Mouse (Mus musculus) urinary bladder, postnatal 14 days (tissue): ENCODE results near the gene Slc23a3.

Experiments used
- DNase-seq: peaks from one replicate; pipeline ENCODE4 v3.0.0; 2021; ENCODE audit warnings: low spot score

The Slc23a3 gene

DNA sequence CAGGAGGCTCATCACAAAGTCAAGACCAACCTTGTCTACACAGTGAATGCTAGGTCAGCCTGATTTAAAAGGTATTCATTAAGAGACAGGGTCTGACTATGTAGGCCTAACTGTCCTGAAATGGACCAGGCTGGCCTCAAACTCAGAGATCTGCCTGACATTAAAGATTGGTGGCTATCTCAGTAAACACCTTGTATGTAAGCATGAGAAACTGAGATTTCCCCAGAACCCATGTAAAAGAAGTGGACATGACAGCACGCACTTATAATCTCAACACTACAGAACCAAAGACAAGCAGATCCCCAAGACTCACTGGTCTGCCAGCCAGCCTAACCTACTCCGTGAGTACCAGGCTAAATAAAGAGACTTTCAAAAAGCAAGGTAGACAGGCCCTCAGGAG, 4.8 kb upstream of the Slc23a3 start:
- no peak for DNase-seq

DNA sequence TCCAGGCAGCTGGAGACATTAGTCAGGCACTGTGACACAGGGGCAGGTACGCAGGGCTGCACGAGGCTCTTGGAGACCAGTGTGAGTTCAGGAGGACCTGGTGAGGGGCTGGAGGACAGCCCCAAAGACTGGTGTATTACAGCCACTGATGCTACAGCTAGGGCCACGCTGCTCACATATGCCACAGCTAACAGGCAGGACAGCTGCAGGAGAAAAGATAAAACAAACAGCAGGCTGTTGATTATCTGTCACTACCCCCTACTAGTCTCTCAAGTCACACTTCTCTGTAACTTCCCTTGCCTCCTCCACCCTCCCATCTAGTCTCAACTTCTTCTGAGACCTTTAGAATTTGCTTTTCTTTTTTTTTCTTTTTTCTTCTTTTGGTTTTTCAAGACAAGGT, 3.0 kb upstream of the Slc23a3 start:
- no peak for DNase-seq

DNA sequence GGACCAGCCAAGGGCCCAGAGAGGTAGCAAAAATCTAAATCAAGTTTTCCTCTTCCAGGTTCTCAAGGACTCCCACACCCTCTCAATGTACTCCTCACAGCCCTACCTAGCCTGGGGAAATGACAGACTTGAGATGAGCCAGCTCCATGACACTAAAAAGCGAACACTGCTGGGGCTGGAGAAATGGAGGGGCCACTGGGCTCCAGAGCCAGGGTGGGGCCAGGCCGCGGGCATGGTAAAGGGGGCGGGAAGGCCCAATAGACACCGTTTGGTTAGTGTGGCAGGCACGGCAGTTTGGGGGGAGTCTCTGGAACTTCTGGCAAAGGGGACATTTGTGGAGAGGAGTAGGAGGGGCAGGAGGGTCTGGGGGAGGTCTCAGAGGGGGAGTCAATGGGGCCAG, 2.6 kb upstream of the Slc23a3 start:
- DNase-seq, result no peak

DNA sequence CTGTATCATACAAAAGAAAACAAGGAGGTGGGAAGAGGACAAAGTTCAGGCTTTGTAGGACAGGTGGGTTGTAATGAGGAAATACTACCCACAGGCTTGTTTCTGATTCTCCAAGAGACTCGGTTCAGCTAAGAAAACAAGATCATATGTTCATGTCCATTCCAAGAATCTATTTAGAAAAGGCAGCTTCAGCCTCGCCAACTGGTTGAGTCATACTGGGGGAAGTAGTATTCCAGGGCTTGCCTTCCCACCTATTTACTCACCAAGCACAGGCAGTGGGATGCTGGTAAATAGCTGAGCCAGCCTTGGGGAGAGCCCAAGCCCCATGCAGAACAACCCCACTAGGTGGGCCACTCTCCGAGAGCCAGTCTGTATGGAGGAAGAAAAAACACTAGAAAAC, 5.0 kb downstream of the Slc23a3 start:
- no peak for DNase-seq

DNA sequence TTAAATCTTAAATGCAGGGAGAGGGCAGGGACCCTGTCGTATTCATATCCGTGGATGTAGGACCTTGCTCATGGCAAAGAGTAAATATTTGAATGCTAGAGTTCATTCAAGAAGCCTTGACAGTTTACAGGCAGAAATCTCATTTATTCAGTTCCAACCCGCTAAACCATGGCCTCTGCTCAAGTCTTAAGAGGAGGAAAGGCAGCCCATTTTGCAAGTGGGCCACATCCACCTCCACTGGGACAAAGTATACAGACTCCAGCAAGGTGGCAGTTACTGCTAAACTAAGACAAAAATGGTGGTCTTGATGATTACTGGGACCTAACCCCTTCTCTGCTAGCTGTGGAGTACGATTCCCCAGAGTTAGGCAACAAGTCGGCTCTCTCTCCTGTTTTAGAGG, 8.3 kb downstream of the Slc23a3 start:
- no peak for DNase-seq

DNA sequence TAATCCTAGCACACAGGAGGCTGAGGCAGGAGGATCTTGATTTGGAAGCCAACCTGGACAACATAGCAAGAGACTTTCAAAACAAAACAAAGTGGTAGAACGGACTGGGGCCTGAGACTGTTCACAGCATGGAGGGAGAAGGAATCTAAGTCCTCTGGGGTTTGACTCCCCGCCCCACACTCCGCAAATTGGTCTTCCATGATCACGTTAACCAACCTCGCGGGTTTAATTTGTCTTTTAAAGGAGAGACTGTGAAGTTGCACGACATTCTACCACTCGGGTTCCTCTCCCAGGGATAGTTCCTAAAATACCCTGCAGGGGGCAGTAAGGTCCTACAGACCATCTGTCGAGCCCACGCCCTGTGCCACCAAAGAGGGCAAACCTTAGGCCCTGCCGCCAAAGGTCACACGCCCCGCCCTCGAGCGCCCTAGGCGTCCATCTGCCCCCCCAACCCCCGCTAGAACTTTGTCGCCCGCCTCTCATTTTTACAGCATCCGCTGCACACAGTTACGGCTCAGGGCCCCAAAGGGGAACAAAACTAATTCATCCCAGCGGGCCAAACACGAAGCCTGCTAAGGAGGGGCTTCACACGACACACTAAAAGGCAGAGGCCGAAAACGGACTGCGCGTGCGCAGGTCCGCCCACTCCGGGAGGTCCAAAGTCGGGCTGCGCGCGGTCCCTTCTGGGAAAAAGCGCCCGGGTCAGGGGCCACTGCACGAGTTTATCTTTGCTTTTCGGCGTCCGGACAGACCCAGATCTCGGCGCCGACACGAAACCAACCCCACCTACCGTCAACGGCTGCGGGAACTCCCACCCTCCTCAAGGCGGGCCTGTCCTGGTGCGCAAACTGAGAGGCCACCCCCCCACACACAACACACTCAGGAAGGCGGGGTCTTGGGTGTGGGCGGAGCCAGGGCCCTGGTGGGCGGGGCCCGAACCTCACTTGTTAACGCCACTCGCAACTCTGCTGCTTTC, 9.1 kb downstream of the Slc23a3 start, which contains the start of gene Nhej1:
Gene Nhej1, minus strand, starts transcription at position 855 of the 976 bp plus-strand sequence.
- peak; percentile 95 for DNase-seq

DNA sequence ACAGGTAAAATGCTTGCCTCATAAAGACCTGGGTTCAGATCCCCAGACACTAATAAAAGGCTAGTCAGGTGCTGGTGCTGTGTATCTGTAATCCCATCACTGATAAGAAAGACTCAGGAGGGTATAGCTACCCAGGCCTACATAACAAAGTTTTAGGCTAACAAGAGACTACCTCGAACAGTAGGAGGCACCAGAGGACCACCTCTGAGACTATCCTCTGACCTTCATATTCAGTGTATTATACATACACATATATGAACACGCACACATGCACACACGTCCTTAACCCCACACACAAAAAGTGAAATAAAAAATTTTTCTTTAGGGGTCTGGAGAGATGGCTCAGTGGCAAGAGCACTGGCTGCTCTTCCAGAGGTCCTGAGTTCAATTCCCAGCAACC, 11.5 kb downstream of the Slc23a3 start:
- DNase-seq, result no peak
